Mouse (Mus musculus) embryo, embryonic 11.5 days (tissue): ENCODE measurements around the gene Atrnl1.
"Not testable (repeated sequence)": the region's sequence is repeated elsewhere in the genome, so short reads cannot be mapped to it uniquely, and the experiment has no call there.

Source experiments
- DNase-seq: peaks from one replicate; pipeline ENCODE4 v3.0.0-alpha.2; 2012; ENCODE audit warnings: low read depth, low spot score

Gene Atrnl1

DNA sequence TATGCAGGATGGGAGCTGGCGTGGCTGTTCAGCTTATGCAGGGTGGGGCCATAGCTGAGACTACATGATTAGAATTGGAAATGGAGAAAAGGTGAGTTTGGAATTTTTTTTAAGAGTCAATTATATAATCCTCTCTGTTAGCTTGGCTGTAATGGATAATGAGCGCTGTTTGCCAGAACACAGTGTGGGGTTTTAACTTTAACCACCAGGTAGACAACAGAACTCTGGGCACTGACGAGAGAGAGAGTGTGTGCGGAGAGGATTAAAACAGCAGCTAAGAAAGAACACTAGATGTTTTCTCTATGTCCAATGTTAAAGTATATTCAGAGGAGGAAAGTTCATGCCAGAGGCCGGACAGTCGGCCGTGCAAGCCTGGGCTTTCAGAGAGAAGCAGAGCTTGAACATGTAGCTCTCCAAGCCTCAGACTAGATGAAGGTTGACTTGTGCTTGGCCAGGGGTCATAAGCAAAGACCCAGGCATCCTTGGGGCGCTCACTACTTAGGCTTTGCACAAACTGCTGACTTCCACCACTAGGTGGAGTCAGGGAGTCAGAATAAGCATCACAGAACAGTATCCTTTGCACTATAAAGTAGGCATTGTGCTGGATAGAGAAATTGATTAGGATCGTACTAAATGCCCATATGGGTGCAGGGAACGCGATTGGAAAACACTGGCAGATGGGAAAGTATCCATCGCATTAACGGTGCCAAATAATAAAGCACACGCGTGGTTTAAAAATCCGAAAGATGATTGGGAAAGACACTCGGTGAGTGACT, 205.6 kb downstream of the Atrnl1 start:
- DNase-seq = peak; percentile 39

GRCm38 (mm10) chr19:57817736-57818135, 206.9 kb downstream of the Atrnl1 start:
- DNase-seq = no peak

DNA sequence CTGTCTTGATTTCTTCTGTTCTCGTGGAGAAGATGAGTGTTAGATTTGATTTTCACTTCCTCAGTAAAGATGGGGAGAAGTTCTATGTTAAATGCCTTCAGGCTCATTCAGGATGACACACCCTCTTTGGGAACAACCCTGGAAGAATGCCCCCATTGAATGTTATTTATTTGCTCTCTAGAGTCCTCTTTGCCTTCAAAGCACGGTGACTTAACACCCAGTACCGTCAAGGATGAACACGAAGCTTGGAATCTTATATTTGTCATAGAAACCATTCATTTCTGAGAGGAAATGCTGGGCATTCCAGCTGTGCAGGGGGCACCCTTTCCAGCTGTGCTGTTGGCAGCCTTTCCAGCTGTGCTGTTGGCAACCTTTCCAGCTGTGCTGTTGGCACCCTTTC, 212.6 kb downstream of the Atrnl1 start:
- no peak for DNase-seq

- no peak for DNase-seq
Measured at GRCm38 (mm10) chr19:57825271-57826207, 214.7 kb downstream of the Atrnl1 start.

DNA sequence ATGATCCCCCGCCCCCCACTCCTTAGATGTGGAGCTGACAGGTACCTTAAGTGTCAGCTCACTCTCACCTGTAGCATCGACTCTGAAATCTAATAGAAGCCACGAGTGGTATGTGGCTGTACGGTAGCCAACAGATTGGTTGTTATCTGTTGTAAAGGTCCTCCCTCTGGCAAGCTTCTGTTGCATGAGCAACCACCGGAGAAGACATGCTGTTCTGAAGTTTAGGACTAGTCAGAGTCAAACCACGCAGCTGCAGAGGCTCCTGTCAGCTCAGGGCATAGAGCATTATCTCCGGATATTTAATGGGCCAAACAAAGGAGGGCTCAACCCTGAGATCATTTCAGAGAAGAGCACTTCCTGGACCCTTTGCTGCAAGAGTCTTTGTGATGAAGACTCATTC, 222.2 kb downstream of the Atrnl1 start:
- DNase-seq = no peak

DNA sequence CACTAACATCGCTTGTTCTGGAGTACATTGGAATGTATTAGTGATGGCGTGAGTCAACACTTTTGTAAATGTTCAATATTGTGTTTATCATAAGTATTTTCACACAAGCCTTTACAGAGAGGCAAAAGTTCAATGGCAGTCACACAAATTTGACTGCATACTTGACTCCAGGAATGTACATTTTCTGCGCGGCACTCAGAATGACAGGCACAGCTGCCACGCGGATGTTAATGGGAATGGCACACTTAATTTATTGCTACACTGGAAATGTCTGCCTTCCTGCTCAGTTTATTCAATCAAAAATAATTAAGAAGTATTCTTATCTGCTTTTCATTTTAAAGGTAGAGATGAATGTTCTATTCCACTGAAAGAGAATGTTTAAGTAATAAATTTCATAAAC, 227.0 kb downstream of the Atrnl1 start:
- DNase-seq = no peak

DNA sequence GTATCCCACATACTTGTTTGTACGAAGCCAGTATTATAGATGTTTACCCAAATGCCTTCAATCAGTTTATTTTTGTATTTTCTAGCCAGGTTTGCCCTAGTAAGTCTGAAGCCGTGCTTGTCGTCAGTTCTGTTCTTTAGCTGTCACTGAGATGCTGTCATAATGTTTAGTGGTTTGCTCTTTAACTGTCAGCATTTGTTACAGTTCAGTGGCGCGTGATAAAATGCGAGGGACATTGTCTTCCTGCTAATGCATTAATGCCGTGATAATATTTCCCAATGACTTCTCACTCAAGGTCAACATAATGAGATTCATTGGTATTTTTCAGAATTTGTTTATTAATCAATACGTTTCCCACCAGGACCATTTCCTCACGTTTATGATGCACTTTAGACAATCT, 227.7 kb downstream of the Atrnl1 start:
- DNase-seq = no peak

GRCm38 (mm10) chr19:57849915-57850314, 239.1 kb downstream of the Atrnl1 start:
- DNase-seq = no peak

DNA sequence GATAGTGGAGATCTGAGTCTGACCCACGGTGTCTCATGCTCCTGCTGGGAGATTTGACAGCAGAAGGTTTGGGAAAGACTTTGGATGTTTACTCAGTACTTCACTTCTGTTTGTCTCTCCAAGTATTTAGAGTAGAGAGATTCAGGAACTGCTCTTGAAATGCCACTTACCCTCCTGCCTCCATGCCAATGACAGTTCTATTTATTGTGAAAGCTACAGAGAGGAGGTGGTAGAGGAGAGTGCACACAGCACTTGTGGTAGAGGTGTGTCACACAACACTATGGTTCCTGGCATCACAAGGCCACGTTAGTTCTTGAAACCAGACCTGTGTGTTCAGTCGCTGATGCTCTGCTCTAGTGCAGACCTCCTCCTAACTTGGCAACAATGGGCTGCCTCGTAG, 257.5 kb downstream of the Atrnl1 start:
- no peak for DNase-seq

- no peak for DNase-seq
Measured at GRCm38 (mm10) chr19:57870871-57871270, 260.0 kb downstream of the Atrnl1 start.

DNA sequence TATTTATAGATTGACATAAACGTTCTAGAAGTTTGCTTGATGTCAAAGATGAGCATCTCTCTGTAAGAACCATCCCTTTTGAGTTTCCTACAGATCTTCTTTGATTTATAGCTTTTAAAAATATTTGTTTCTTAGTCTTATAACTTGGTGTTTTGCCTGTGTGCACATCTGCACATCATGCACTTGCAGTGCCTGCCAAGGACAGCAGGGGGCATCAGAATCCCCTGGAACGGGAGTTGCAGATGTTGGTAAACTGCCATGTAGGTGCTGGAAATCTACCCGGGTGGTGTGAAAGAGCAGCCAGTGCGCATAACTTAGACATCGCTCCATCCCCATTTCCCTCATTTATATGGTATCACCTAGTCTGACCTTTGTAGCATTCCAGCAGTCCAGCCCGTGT, 265.2 kb downstream of the Atrnl1 start:
- no peak for DNase-seq

DNA sequence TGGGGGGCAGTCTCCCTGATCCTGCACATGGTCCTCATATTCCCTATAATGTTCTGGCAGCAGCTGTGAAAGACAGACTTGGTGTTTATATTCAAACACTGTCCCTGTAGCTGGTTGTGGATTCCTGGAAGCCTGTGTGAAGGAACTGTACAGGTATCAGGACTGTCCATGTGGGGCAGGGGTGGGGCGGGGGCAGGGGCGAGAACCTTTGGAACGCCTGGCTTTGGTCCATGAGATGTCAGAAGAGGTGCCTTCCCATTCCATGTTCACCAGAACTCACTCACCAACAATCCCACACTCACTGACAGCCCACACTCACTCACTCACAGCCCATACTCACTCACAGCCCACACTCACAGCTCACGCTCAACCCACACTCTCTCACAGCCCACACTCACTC, 266.5 kb downstream of the Atrnl1 start:
- no peak for DNase-seq

- no peak for DNase-seq
Measured at GRCm38 (mm10) chr19:57878583-57878982, 267.7 kb downstream of the Atrnl1 start.

DNA sequence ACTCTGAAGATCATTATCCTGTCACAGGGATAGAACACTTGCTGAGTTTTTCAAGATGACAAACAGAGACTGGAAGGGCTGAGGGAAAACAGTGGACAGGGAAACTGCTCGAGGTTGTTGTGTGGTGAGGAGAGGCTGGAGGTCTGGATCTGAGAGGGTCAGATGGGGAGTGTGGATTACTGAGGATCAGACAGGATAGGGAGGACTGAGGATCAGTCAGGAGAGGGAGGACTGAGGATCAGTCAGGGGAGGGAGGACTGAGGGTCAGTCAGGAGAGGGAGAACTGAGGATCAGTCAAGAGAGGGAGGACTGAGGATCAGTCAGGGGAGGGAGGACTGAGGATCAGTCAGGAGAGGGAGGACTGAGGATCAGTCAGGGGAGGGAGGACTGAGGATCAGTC, 269.0 kb downstream of the Atrnl1 start:
- DNase-seq = not testable (repeated sequence)

- no peak for DNase-seq
Measured at GRCm38 (mm10) chr19:57881927-57882326, 271.1 kb downstream of the Atrnl1 start.

DNA sequence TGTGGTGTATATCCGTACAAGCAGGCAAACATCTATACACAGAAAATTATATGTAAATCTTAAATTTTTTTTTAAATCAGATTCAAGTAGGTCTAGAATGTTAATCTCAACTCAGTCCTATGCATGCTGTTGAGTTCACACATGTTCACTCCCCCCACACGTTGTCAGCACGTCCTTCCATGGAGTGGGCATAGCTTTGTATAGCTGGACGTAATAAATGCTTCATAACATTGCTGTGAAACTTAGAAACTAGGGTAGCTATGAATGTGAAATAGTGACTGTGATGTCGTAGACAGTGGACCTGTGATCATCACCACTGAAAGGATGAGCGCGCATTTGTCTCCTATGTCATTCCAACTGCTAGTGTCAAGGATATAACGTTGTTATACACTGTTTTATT, 278.0 kb downstream of the Atrnl1 start:
- no peak for DNase-seq

- DNase-seq = no peak
Measured at GRCm38 (mm10) chr19:57889741-57890140, 278.9 kb downstream of the Atrnl1 start.

- no peak for DNase-seq
Measured at GRCm38 (mm10) chr19:57890954-57891353, 280.1 kb downstream of the Atrnl1 start.

GRCm38 (mm10) chr19:57894191-57894590, 283.4 kb downstream of the Atrnl1 start:
- DNase-seq = no peak

- no peak for DNase-seq
Measured at GRCm38 (mm10) chr19:57900037-57900436, 289.2 kb downstream of the Atrnl1 start.

- DNase-seq = no peak
Measured at GRCm38 (mm10) chr19:57909466-57909865, 298.6 kb downstream of the Atrnl1 start.

- no peak for DNase-seq
Measured at GRCm38 (mm10) chr19:57910650-57911049, 299.8 kb downstream of the Atrnl1 start.

DNA sequence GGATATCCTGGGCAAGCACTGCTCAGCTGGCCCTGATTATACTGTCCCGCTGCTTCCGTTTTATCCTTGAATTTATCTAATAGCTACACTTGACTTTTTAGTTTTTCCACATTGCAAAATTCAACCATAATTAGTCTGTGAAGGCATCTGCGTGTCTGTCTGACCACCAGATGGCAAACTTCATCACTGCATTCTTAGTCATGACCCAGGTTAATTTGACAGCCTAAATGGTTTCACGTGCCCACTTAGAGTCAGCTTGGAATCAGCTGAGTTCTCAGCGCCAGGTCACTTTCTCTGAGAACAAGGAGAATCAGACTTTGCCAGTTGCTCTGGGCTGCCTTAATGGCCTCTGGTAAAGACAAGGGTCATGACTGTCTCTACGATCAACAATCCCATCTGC, 305.5 kb downstream of the Atrnl1 start:
- no peak for DNase-seq
